Mouse (Mus musculus) erythroid progenitor cell, adult 5-6 weeks (primary cell): ENCODE measurements around the gene Agpat3. TPM values are rescaled to one million over a fixed set of nuclear protein-coding genes. Genes with fewer than 3 reads are reported as not detected.
A peak's percentile ranks its signal among the peaks of the same experiment; 100 is the strongest.

Source experiments
- ATAC-seq: replicated peaks from 2 replicates; pipeline ENCODE4 v1.8.0; 2016; ENCODE audit warnings: moderate number of reproducible peaks, mild to moderate bottlenecking, moderate TSS enrichment, inconsistent platforms; ENCODE audit not compliant: poor library complexity, low FRiP score, severe bottlenecking
- total RNA-seq, 2 experiments: library from RNA; stranded (forward) in 1 of 2; stranded (reverse) in 1 of 2; fragments of 150-400 nt in 1 of 2; fragments of 186-747, 209-891 nt in 1 of 2; gene quantifications; 2 replicates each; pipeline versions ENCODE4 v1.2.3 to v1.2.4; 2015 to 2017; ENCODE audit warnings: low replicate concordance in 2 of 2

Agpat3 gene
- total RNA-seq, 2 experiments from 2014 or later, result 14.0 to 24.7 TPM

DNA sequence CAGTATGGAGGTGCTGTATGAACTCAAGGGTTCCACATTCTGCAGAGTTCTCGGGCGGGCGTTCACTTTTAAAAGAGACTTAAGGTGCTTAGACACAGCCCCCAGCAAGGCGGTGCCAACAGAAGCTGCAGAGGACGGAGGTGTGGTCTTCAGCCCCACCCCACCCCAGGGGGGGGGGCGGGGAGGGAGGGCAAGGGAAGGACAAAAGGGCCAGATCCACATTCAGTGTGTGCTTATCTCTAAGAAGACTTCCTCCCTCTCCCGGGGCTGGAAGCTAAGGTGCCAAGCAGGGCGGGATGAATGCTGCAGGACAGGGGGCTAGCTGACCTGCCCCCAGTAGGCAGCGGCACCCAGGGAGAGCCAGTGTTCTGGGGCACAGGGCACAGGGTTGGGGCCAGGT lies 79.4 kb downstream of the Agpat3 start:
- ATAC-seq, result no peak

DNA sequence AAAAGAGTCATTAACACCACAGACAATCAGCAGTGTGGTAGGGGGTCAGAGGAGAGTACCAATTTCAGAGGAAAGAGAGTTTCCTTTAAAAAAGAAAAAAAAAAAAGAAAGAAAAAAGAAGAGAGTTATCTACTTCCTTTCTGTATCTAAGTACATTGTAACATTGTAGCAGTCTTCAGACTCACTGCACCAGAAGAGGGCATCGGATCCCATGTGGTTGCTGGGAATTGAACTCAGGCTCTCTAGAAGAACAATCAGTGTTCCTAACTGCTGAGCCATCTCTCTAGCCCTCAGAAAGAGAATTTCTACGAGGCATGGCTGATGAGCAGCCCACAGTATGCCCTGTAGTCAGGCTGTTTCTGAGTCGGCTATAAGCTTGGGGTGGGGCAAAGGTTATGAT lies 86.4 kb downstream of the Agpat3 start:
- ATAC-seq, result no peak

DNA sequence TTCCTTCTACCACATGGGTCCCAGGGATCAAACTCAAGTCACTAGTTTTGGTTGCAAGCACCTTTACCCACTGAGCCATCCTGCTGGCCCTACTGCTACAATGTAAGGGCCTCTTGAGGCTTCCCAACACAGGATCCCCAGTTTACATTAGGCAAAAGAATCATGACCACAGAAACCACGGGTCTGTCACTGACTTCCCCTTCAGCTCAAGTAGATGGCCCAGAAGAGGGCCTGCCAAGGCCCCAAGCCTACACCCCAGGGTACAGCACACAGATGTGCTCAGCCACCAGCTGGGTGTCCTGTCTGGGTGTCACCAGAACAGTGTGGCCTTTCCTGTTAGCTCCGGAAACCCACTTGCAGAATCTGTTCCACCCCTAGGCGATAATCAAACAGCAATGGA lies 87.6 kb downstream of the Agpat3 start:
- no peak for ATAC-seq

DNA sequence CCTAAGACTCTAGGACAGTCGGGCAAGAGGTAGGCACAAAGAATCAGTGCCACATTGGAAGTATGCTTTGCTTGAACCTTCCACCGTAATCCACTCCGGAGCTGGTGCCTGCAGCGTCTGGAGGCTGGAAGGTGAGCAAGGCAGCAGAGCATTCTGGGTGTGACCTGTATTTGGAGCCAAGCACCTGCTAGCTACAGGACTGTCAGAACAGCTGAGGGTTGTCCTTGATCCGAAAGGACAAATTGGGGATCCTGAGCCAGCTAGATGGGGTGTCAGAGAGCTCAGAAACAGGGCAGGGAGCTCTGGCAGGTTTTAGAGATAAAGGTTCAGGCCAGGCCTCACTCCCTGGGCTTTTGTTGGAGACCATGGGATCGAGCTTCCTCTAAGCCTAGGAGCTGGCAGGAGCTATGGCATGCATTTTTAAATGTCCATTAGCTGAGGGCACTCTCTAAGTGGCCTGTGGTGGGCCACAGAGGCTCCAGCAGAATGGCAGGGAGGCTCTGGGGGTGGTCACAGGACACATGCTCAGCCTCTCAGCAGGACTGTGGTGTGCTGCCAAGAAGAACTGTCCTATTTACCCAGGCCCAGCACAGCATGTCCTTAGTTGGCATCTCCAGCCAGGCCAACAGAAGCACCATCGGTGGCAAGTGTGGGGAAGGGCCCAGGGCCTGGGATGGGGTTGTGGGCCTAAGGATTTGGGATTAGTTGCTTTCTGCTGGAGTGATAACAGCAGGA lies 91.2 kb downstream of the Agpat3 start:
- ATAC-seq, result no peak

DNA sequence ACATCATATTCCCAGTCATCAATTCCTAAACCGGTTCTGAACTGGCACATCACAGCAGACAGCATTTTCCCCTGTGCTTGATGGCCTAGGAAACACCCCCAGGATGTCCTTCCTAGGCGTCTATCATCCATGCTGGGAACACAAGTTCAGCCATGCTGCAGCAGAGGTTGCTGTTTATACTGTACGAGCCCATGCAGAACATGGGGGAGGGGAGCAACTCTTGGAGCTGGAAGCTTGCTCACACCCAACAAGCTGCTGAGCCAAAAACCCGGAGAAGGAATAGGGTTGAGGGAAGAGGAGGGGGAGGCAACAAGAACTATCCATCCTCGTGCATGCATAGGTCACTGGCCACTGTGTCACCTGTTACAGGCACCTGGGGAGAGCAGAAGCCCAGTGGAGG lies 92.0 kb downstream of the Agpat3 start:
- ATAC-seq, result no peak

DNA sequence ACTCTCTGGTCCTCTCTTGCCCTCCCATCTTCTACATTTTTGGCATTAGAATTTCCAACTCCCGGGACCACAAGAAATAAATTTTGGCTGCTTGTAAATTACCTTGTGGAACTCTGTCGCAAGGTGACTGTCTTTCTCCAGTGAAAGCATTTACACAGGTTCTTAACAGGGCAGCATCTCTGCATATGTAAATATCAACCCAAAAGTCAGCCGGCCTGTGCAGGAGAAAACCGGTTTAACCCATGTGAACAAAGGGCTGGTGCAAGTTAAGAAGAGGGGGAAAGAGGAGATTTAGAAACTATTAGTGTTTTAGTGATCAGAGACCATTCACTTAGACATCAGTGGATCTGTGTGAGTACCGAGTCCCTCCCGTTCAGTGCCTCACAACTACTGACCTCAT lies 92.6 kb downstream of the Agpat3 start:
- ATAC-seq, result no peak

DNA sequence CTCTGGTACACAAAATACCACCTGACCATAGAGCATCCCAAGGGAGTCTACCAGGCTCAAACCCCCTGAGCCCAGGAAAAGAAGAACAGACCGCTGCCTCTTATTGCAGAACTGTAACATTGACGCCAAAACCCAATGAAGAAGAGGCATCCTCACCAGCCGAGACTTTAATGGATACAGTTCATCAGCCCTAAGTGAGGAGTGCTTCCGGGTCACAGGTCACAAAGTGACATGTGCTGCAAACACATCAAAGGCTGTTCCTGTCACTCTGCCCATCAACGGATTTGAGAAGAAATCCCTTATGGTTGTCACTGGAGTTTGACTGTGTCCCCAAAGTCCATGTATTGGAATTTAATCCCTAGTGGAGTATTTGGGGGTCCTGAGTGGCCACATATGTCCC lies 93.1 kb downstream of the Agpat3 start:
- ATAC-seq, result no peak

DNA sequence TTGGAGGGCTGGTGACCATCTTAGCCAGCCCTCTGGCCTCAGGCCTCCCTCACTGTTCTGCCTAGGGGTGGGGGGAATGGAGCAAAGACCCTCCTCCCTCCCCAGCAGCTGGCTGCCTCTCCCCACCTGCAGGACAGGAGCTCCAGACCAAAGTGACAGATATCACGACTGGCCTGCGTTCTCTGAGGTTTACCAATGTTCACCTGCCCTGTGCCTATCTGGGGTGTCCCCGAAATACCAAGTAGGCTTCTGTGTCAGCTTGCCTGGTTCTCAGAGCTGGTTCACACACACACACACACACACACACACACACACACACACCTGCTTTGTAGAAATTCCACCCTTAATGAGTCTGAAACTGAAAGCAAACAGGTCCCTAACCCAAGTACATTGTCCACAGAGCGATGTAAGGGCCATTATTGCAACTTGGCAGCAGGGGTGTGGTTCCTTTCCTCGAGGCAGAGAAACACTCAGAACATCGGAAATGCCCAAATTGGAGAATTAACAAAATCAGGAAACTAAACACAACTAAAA lies 94.1 kb downstream of the Agpat3 start:
- ATAC-seq, result no peak

DNA sequence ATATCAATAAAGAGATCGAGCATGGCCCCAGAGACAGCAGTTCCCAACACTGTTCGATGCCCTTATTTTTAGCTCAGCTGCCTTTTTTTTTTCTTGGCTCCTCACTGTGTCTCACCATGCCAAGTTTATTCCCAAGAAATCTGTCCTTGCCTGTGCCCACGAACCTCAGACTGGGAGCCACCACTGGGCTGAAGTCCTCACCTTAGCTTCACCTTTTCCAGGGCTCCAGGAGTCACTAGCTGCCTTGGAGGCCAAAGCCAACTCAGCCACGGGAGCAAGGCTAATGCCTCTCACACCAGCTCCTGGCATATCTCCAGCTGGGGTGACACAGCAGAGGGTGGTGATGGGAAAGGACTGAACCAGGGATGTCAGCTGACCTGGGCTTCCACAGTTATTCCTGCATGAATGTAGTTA lies 96.6 kb downstream of the Agpat3 start:
- peak; percentile 94 for ATAC-seq

DNA sequence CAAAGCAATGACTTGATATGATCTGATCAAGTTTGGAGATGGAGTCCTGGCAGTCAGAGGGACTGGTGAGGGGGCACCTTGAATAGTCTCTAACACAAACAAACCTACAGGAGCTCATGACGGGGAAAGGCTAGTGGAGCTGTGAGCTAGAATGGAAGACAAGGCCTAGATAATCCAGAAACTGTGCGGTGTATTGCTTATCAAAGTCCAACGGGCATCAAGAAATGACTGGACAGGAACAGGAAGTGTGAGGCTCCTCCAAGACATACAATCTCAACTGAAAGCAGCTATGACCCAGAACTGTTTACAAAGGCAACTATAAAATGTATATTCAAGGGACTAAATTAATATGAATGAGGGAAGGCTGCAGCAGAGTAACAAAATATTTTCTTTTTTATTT lies 105.1 kb downstream of the Agpat3 start:
- ATAC-seq, result no peak

DNA sequence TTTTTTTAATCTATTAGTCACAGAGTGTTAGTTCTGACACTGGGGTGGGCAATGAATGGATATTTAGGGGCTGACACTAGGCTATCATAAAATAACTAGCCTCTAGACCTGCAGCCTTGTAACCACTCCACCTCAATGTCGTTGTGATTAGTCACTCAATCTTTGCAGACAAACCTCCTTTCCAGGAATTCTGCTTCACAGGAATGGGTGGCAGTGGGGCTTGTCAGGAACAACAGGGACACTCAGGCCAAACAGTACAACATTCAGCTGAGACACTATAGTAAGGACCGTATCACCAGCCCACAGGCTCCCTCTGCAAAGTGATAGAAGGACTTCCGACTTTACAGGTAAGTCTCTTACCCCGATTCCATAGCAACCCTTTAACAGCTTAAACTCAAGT lies 105.6 kb downstream of the Agpat3 start:
- ATAC-seq, result no peak

DNA sequence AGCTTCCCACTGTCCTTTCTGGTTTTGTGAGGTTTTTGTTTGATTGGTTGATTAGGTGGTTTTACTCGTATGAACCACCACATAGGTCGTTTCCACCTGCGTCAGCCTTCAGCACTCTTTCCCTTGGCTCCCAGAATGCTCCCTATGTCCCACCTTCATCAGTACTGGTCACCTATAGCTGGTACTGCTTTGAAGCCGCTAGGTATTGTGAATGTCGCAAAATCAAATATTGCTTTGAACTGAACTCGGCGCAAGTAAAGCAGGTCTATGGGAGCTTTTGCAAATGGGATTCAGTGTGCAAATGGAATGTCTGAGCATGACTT lies 107.1 kb downstream of the Agpat3 start:
- ATAC-seq, result peak; percentile 9; the same call in 1 of the 2 replicates

DNA sequence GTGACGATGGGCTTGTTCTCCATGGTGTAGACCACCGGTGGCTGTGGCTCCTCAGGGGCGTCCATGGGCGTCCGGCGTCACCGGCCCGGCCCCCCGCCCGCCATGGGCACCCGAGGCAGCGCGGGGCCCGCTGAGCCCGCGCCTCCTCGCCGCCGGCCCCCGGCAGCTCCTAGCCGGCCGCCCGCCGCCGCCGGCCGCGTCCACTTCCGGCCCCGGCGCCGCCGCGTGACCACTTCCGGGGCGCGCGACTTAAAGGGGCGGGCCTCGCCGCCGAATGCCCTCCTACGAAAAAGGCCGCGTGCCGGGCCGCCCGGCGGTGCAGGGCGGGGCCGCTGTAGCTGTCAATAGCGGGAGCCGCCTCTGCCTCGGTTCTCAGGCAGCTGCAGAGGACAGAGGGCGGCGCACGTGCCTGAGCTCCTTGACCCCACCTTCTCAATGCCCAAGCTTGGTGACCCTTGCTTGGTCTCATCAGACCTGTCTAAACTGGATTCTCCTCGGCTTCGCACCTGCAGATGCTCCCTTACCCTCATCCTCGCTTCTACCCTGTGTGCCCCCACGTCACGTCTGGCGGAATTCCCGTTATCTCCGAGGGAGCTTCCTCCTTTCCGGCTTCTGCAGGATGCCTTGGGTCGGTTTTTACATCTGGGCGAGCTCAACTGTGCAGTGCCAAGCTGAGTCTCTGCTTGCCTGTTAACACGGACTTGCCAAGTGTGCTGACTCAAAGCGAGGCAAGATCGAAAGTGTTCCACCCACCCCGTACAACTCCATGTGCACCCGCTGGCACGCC lies 107.7 kb downstream of the Agpat3 start, which contains the start of gene Trappc10:
Trappc10 (minus strand) TSS at position 204 of the 787 bp plus-strand sequence.
- peak; percentile 92 for ATAC-seq

DNA sequence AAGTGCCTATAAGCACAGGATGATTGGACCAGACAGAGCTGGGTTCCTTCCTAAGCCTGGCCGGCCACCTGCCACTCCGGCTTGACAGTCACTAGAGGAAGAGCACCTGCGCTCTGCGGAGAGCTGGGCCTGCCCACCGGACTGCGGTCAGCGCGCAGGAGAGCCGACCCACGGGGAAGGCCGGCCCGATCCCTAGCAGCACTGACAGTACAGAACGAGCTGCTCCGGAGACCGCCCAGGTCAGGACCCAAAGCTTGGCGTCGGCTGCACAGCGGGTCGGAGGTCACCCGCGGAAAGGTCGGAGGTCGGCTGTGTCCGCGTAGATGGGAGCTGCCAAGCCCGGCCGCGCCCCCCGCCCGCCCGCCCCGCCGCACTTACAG lies 108.2 kb downstream of the Agpat3 start:
- ATAC-seq, result peak; percentile 39

DNA sequence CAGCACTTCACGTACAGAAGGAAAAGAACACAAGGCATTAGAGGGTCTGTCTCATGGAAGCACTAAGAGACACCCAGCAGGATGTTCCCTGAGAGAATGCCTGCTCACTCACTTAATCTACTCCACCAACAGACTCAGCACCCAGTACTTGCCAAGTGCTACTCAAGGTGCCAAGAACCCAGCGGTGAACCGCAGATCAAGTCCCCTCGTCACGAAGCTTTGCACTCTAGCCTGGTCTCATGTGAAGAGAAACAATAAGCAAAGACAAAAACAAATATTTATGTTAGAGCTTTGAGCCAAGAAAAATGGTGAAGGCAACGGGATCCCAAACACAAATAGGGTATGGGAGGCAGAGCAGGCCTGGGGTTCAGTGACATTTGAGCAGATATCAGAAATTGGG lies 113.4 kb downstream of the Agpat3 start:
- no peak for ATAC-seq

DNA sequence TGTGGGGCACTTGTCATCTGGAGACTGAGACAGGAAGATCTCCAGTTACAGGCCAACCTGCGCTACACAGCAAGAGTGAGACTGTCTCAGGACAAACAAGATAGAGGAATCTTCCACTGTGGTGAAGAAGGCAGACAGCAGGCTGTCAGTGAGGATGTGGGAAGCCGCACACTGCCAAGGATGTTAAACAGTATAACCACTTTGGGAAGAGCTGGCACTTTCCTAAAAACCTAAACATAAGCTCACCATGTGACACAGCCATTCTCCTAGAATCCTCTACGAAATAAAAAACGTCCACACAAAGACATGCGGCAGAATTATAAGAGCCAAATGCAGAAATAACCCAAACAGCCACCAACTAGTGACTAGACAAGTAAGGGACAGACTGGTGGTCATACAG lies 114.0 kb downstream of the Agpat3 start:
- ATAC-seq, result no peak

DNA sequence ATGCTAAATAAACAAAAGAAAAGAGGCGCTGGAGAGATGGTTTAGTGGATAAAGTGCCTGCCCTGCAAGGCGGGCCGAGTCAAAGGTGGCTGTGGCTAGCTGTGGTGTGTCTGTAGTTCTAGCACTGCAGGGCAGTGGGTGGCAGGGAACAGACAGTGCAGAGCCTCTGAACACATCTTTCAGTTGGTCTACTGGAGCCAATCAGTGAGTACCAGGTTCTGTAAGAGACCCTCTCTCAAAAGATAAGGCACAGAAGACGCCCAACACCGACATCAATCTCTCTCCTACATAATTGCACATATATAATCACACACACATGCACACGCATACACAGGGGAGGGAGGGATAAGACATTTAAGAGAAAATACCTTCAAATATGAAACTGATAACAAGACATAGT lies 114.5 kb downstream of the Agpat3 start:
- ATAC-seq, result no peak

DNA sequence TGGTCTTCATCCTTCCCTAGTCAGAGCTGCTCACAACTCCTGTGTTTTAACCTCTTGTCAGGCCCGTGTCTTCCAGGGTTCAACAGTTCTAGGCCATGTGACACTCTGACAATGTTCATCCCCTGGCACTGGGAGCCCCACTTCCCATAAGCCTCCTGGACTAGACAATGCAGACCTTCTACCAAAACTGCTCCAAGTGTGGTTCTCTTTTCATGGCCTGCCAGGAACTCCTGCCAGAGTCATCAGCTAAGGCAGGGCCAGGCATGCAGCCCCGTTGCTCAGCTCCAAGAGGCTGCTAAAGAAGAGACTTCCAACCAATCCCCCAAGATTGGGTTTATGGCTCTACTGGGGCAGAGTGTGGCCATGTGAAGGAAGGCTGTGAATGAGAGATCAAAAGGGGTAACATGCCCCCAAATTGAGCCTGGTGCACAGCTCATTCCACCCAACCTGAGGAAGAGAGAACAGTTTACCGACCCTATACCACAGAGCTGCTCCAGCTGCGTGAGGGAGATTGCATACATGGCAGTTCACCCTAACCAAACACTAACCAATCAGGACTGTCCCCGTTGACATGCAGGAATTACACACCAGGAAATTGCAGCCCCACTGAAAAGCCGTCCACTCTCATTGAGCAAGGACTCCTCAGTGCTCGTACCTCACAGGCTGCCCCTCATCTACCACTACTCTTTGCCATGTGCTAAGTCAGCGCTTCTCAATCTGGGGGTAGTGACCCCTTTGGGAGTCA lies 115.2 kb downstream of the Agpat3 start:
- no peak for ATAC-seq

DNA sequence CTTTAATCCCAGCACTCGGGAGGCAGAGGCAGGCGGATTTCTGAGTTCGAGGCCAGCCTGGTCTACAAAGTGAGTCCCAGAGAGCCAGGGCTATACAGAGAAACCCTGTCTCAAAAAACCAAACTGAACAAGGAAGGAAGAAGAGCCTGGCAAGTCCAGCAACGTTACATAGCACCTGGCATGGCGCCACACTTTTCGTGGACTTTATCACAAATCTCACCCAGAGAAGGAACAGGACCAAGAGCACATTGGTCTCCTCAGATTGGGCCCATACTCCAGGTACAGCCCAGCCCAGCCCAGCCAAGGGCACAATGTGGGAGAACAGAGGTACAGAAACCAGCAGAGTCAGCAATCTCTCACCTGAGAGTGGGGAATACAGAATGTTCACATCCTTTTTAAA lies 118.5 kb downstream of the Agpat3 start:
- no peak for ATAC-seq

DNA sequence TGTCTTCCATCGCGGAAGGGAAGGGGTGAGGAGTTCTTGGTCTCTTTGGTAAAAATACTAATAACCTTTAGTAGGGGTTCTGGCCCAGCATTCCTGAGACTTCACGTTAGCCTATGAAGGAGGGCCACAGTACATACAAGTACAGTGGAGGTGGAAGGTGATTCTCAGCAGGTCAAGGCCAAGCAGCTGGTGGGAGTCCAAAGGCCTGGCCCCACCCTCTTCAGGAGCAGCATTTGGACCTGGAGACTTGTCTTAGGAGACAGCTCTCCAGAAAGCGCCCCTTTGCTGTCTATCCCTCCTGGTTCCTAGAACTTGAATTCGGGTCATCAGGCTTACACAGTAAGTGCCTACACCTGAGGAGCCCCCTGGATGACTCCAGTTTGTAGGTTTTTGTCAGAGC lies 119.1 kb downstream of the Agpat3 start:
- ATAC-seq, result no peak
